Mouse (Mus musculus): ENCODE data around the gene Gnb1.

GRCm38 (mm10) chr4:155473319-155473718 is 17.8 kb upstream of the Gnb1 start:
- no peak for TF ChIP-seq CTCF (IDR thresholded peaks at IDR 0.05; ENCODE audit: low read depth)
- no peak for TF ChIP-seq EP300 (IDR thresholded peaks at IDR 0.05; ENCODE audit: low read depth)

All from liver, embryonic 14.5 days (tissue).